Mouse (Mus musculus): Measurements from ENCODE around the gene Lrtm1. TPM values are rescaled to one million over a fixed set of nuclear protein-coding genes. Genes with fewer than 3 reads are reported as not detected.

Lrtm1 gene
- polyA plus RNA-seq (2012; rRNA removed): not detected in 2 replicates

DNA sequence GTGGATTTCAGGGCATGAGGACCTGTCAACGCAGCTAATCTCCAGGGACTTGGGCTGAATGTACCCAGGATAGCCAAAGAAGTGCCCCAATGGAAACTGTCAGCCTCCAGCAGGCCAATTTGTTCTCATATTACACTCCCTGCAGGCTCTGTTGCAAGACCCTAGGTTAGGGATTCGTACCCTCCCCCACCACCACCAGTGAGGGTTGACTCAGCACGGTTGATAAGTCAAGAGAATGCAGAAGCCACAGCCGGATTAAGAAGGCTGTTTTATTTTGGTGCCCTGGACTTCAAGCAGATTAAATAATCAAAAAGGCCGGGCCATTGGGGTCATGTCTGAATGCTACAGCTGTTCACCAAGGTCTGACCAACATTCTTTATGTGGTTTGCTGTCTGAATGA is at the start of gene Lrtm1:
Gene Lrtm1, plus strand, starts transcription at position 326 of the 400 bp plus-strand sequence.
- Histone ChIP-seq H3K27ac (ENCODE audit: insufficient read depth, low read length) (no peak within 1 kb of the TSS), H3K36me3 (ENCODE audit: control insufficient read depth, insufficient read depth, low read length) (no peaks in the 10 kb centered on the region), H3K4me3 (ENCODE audit: extremely low read depth, insufficient read depth, insufficient read length) (no peak within 1 kb of the TSS), H3K27me3 (ENCODE audit: control insufficient read depth, insufficient read depth, low read length) (no peaks in the 10 kb centered on the region), H3K4me1 (ENCODE audit: control insufficient read depth, insufficient read depth, insufficient read length) (no peaks in the 10 kb centered on the region)
- DNase-seq (ENCODE audit: low read depth in 1 of 2, low spot score in 2 of 2): no peak
- no peak for TF ChIP-seq POLR2A (IDR thresholded peaks at IDR 0.05; ENCODE audit: low read depth, low read length)
- TF ChIP-seq CTCF (IDR thresholded peaks at IDR 0.05; ENCODE audit: extremely low read depth, insufficient read depth, insufficient read length, insufficient replicate concordance): no peak
- 44% methylated on average over 5 of the region's 5 CpGs for WGBS

- no peak overlapping the region for H3K27ac ChIP-seq (ENCODE audit: insufficient read depth, low read length)
- H3K27me3 ChIP-seq (ENCODE audit: control insufficient read depth, insufficient read depth, low read length): no peaks in the 10 kb centered on the region
- H3K4me1 ChIP-seq (ENCODE audit: control insufficient read depth, insufficient read depth, insufficient read length): no peaks in the 10 kb centered on the region
- no peak for TF ChIP-seq POLR2A (IDR thresholded peaks at IDR 0.05; ENCODE audit: low read depth, low read length)
- TF ChIP-seq CTCF (IDR thresholded peaks at IDR 0.05; ENCODE audit: extremely low read depth, insufficient read depth, insufficient read length, insufficient replicate concordance): no peak
- H3K36me3 ChIP-seq (ENCODE audit: control insufficient read depth, insufficient read depth, low read length): no peaks in the 10 kb centered on the region
- WGBS: 89% methylated on average over 4 of the region's 4 CpGs
- no peak for DNase-seq (ENCODE audit: low read depth in 1 of 2, low spot score in 2 of 2)
- H3K4me3 ChIP-seq (ENCODE audit: extremely low read depth, insufficient read depth, insufficient read length): no peak overlapping the region
These were observed 48.8 kb upstream of the Lrtm1 start for GRCm38 (mm10) chr14:28969247-28969646.

DNA sequence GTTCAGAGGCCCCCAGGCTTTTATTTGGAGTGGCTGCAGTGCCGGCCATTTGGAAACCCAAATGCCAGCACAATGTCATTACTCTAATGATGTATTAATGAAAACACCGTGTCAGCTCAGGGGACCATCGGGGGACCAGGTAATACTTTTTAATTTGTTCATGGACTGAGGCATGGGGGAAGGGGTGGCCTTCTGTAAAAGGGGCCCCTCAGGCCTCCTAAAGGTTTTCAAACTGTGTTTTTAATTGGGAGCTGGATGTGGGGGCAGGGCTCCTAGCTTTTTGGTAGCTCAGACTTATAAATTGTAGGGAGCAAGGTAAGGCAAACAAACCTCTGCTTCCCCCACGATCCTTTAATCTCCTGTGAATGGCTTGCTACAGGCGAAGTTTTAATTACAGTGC is 45.4 kb upstream of the Lrtm1 start:
- H3K27ac ChIP-seq (ENCODE audit: insufficient read depth, low read length): no peak overlapping the region
- no peak overlapping the region for H3K4me3 ChIP-seq (ENCODE audit: extremely low read depth, insufficient read depth, insufficient read length)
- WGBS: 68% methylated on average over 5 of the region's 5 CpGs
- no peaks in the 10 kb centered on the region for H3K36me3 ChIP-seq (ENCODE audit: control insufficient read depth, insufficient read depth, low read length)
- no peaks in the 10 kb centered on the region for H3K27me3 ChIP-seq (ENCODE audit: control insufficient read depth, insufficient read depth, low read length)
- no peak for DNase-seq (ENCODE audit: low read depth in 1 of 2, low spot score in 2 of 2)
- no peaks in the 10 kb centered on the region for H3K4me1 ChIP-seq (ENCODE audit: control insufficient read depth, insufficient read depth, insufficient read length)
- no peak for TF ChIP-seq POLR2A (IDR thresholded peaks at IDR 0.05; ENCODE audit: low read depth, low read length)
- TF ChIP-seq CTCF (IDR thresholded peaks at IDR 0.05; ENCODE audit: extremely low read depth, insufficient read depth, insufficient read length, insufficient replicate concordance): no peak

- DNase-seq (ENCODE audit: low read depth in 1 of 2, low spot score in 2 of 2): no peak
- no peaks in the 10 kb centered on the region for H3K4me1 ChIP-seq (ENCODE audit: control insufficient read depth, insufficient read depth, insufficient read length)
- 91% methylated on average over 2 of the region's 2 CpGs for WGBS
- H3K27me3 ChIP-seq (ENCODE audit: control insufficient read depth, insufficient read depth, low read length): no peaks in the 10 kb centered on the region
- H3K27ac ChIP-seq (ENCODE audit: insufficient read depth, low read length): no peak overlapping the region
- no peaks in the 10 kb centered on the region for H3K36me3 ChIP-seq (ENCODE audit: control insufficient read depth, insufficient read depth, low read length)
- no peak for TF ChIP-seq POLR2A (IDR thresholded peaks at IDR 0.05; ENCODE audit: low read depth, low read length)
- TF ChIP-seq CTCF (IDR thresholded peaks at IDR 0.05; ENCODE audit: extremely low read depth, insufficient read depth, insufficient read length, insufficient replicate concordance): no peak
- no peak overlapping the region for H3K4me3 ChIP-seq (ENCODE audit: extremely low read depth, insufficient read depth, insufficient read length)
These were observed 38.8 kb upstream of the Lrtm1 start for GRCm38 (mm10) chr14:28979230-28979629.

GRCm38 (mm10) chr14:28980482-28980881 is 37.5 kb upstream of the Lrtm1 start:
- TF ChIP-seq CTCF (IDR thresholded peaks at IDR 0.05; ENCODE audit: extremely low read depth, insufficient read depth, insufficient read length, insufficient replicate concordance) (no peak), POLR2A (IDR thresholded peaks at IDR 0.05; ENCODE audit: low read depth, low read length) (no peak)
- Histone ChIP-seq H3K27ac (ENCODE audit: insufficient read depth, low read length) (no peak overlapping the region), H3K4me3 (ENCODE audit: extremely low read depth, insufficient read depth, insufficient read length) (no peak overlapping the region), H3K36me3 (ENCODE audit: control insufficient read depth, insufficient read depth, low read length) (no peaks in the 10 kb centered on the region), H3K4me1 (ENCODE audit: control insufficient read depth, insufficient read depth, insufficient read length) (no peaks in the 10 kb centered on the region), H3K27me3 (ENCODE audit: control insufficient read depth, insufficient read depth, low read length) (no peaks in the 10 kb centered on the region)
- 50% methylated on average over 3 of the region's 3 CpGs for WGBS
- no peak for DNase-seq (ENCODE audit: low read depth in 1 of 2, low spot score in 2 of 2)

DNA sequence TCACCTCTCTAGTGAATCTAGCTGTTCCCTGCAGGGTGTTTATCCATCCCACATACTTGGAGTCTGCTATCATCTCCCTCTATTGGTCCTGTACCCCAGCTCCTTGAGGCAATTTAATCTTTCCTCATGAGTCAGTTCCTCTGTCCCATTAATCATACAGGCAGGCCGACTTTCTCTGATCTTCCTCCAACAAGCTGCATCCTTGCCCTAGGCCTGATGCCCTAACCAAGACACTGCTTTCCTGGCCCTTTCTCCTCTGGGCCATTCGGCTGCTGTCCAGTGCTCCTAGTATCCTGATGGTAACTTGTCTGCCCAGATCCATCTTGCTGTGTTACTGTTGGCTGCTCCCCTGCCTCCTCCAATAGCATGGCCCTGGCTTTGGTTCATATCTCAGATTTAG is 33.7 kb upstream of the Lrtm1 start:
- no peak for DNase-seq (ENCODE audit: low read depth in 1 of 2, low spot score in 2 of 2)
- WGBS: 88% methylated on average over 2 of the region's 2 CpGs
- H3K4me3 ChIP-seq (ENCODE audit: extremely low read depth, insufficient read depth, insufficient read length): no peak overlapping the region
- no peaks in the 10 kb centered on the region for H3K36me3 ChIP-seq (ENCODE audit: control insufficient read depth, insufficient read depth, low read length)
- H3K27ac ChIP-seq (ENCODE audit: insufficient read depth, low read length): no peak overlapping the region
- TF ChIP-seq POLR2A (IDR thresholded peaks at IDR 0.05; ENCODE audit: low read depth, low read length): no peak
- no peak for TF ChIP-seq CTCF (IDR thresholded peaks at IDR 0.05; ENCODE audit: extremely low read depth, insufficient read depth, insufficient read length, insufficient replicate concordance)
- H3K4me1 ChIP-seq (ENCODE audit: control insufficient read depth, insufficient read depth, insufficient read length): no peaks in the 10 kb centered on the region
- no peaks in the 10 kb centered on the region for H3K27me3 ChIP-seq (ENCODE audit: control insufficient read depth, insufficient read depth, low read length)

- no peak for DNase-seq (ENCODE audit: low read depth in 1 of 2, low spot score in 2 of 2)
- TF ChIP-seq POLR2A (IDR thresholded peaks at IDR 0.05; ENCODE audit: low read depth, low read length) (no peak), CTCF (IDR thresholded peaks at IDR 0.05; ENCODE audit: extremely low read depth, insufficient read depth, insufficient read length, insufficient replicate concordance) (no peak)
- no peaks in the 10 kb centered on the region for H3K4me1 ChIP-seq (ENCODE audit: control insufficient read depth, insufficient read depth, insufficient read length)
- 79% methylated on average over 7 of the region's 7 CpGs for WGBS
- no peaks in the 10 kb centered on the region for H3K36me3 ChIP-seq (ENCODE audit: control insufficient read depth, insufficient read depth, low read length)
- no peaks in the 10 kb centered on the region for H3K27me3 ChIP-seq (ENCODE audit: control insufficient read depth, insufficient read depth, low read length)
- no peak overlapping the region for H3K4me3 ChIP-seq (ENCODE audit: extremely low read depth, insufficient read depth, insufficient read length)
- H3K27ac ChIP-seq (ENCODE audit: insufficient read depth, low read length): no peak overlapping the region
These were observed 29.7 kb upstream of the Lrtm1 start for GRCm38 (mm10) chr14:28988211-28988900.

Data from spleen, adult 2 months (tissue).